Mouse (Mus musculus): ENCODE data around the gene Ankrd35. TPM values are rescaled to one million over a fixed set of nuclear protein-coding genes. Genes with fewer than 3 reads are reported as not detected.
"Not testable (repeated sequence)": the region's sequence is repeated elsewhere in the genome, so short reads cannot be mapped to it uniquely, and the experiment has no call there.

Gene Ankrd35
- polyA plus RNA-seq, 1 experiment from 2014 or later: 0.25 TPM

- no peak overlapping the region for H3K9ac ChIP-seq (ENCODE audit: low read depth, low read length)
These were observed 33.5 kb upstream of the Ankrd35 start for GRCm38 (mm10) chr3:96636448-96636847.

DNA sequence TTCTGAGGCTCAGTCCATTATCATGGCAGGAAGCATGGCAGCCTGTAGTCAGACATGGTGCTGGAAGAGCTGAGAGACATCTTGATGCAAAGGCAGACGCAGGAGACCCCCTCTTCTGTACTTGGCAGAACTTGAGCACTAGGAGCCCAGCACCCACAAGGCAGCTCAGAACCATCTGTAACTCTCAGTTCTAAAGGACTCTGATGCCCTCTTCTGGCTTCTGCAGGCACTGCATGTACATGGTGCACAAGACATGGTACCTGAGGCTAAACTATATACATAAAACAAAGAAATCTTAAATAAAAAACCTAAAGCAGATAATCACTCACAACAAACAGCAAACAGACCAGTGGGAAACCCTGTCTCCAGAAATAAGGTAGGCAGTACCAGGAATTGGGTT, 30.7 kb upstream of the Ankrd35 start:
- ATAC-seq (ENCODE audit: low FRiP score) (no peak), DNase-seq (ENCODE audit: low spot score) (peak; percentile 62)
- H3K9ac ChIP-seq (ENCODE audit: low read depth, low read length): no peak overlapping the region
- H3K4me1 ChIP-seq (replicated peaks; ENCODE audit: control insufficient read depth, insufficient read depth, low read length): no peaks in the 10 kb centered on the region; the same call in 1 of the 2 replicates
- WGBS: 81% methylated on average over 1 of the region's 1 CpGs
- H3K9me3 ChIP-seq (ENCODE audit: control insufficient read depth, low read length): no peaks in the 10 kb centered on the region
- no peak overlapping the region for H3K4me3 ChIP-seq (ENCODE audit: low read depth, low read length)
- H3K27ac ChIP-seq (ENCODE audit: low read depth, low read length): no peak overlapping the region
- no peaks in the 10 kb centered on the region for H3K36me3 ChIP-seq (ENCODE audit: control insufficient read depth, insufficient read depth, low read length)
- no peaks in the 10 kb centered on the region for H3K27me3 ChIP-seq (ENCODE audit: control insufficient read depth, insufficient read depth, low read length)
- no peak overlapping the region for H3K4me2 ChIP-seq (replicated peaks; ENCODE audit: low read depth, low read length)

More at GRCm38 (mm10) chr3:96636448-96636847, 33.5 kb upstream of the Ankrd35 start:
- Histone ChIP-seq H3K27me3 (ENCODE audit: control insufficient read depth, insufficient read depth, low read length) (no peaks in the 10 kb centered on the region), H3K4me3 (ENCODE audit: low read depth, low read length) (peak overlapping the region; percentile 90; the same call in 1 of the 2 replicates), H3K36me3 (ENCODE audit: control insufficient read depth, insufficient read depth, low read length) (no peaks in the 10 kb centered on the region; the same call in 1 of the 2 replicates), H3K27ac (ENCODE audit: low read depth, low read length) (no peak overlapping the region), H3K4me2 (replicated peaks; ENCODE audit: low read depth, low read length) (peak overlapping the region; percentile 93; the same call in 1 of the 2 replicates), H3K4me1 (replicated peaks; ENCODE audit: control insufficient read depth, insufficient read depth, low read length) (no peaks in the 10 kb centered on the region; the same call in 1 of the 2 replicates), H3K9me3 (ENCODE audit: control insufficient read depth, low read length) (no peaks in the 10 kb centered on the region)
- ATAC-seq (ENCODE audit: low FRiP score) (no peak), DNase-seq (ENCODE audit: low spot score) (no peak)
- WGBS: 68% methylated on average over 11 of the region's 11 CpGs

DNA sequence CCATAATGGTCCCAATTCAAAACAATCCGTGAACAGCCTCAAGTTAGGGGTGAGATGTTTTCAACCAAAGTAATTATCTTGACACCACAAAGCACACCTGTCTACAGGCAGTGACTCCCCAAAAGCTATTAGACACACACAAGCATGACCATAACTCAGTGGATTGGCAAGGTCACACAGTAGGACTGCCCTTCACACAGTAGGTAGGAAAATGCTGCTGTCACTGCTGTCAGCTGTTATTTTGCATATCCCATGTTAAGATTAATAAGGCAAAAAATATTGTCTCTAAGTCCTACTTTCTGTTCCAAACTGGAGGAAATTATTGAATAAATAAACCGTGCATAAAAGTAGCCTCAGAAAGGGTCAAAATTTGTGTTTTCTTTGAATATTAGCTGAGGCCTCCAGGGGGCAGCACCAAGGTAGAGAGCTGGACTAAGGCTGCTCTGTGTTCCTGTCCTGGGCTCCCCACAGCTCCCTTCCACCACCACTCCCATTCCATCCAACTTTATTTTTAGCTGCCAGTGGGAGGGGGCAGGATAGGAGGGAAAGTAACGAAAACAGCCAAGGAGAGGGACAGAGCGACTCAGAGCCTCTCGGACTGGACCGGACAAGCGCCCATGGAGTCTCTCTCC, 24.8 kb upstream of the Ankrd35 start, which contains the start of gene Itga10:
TSS of gene Itga10 (plus strand) at position 567 of the 632 bp plus-strand sequence.
- no peak for ATAC-seq (ENCODE audit: low FRiP score)
- DNase-seq (ENCODE audit: low spot score): peak; percentile 57
- 68% methylated on average over 7 of the region's 7 CpGs for WGBS

GRCm38 (mm10) chr3:96647365-96647764, 22.6 kb upstream of the Ankrd35 start:
- no peaks in the 10 kb centered on the region for H3K4me1 ChIP-seq (replicated peaks; ENCODE audit: control insufficient read depth, insufficient read depth, low read length)
- no peak for ATAC-seq (ENCODE audit: low FRiP score)
- no peak for DNase-seq (ENCODE audit: low spot score)
- no peaks in the 10 kb centered on the region for H3K27me3 ChIP-seq (ENCODE audit: control insufficient read depth, insufficient read depth, low read length)
- H3K36me3 ChIP-seq (ENCODE audit: control insufficient read depth, insufficient read depth, low read length): no peaks in the 10 kb centered on the region
- H3K4me2 ChIP-seq (replicated peaks; ENCODE audit: low read depth, low read length): no peak overlapping the region
- H3K27ac ChIP-seq (ENCODE audit: low read depth, low read length): no peak overlapping the region
- no peaks in the 10 kb centered on the region for H3K9me3 ChIP-seq (ENCODE audit: control insufficient read depth, low read length)
- H3K4me3 ChIP-seq (ENCODE audit: low read depth, low read length): no peak overlapping the region
- no peak overlapping the region for H3K9ac ChIP-seq (ENCODE audit: low read depth, low read length)
- 75% methylated on average over 3 of the region's 3 CpGs for WGBS

More for the DNA sequence above, 24.8 kb upstream of the Ankrd35 start, which contains the start of gene Itga10:
- no peak within 1 kb of the TSS for H3K4me2 ChIP-seq (replicated peaks; ENCODE audit: low read depth, low read length)
- H3K4me3 ChIP-seq (ENCODE audit: low read depth, low read length): no peak within 1 kb of the TSS
- H3K27ac ChIP-seq (ENCODE audit: low read depth, low read length): no peak within 1 kb of the TSS
- no peak within 1 kb of the TSS for H3K9ac ChIP-seq (ENCODE audit: low read depth, low read length)
- H3K9me3 ChIP-seq (ENCODE audit: control insufficient read depth, low read length): no peaks in the 10 kb centered on the region
- no peaks in the 10 kb centered on the region for H3K36me3 ChIP-seq (ENCODE audit: control insufficient read depth, insufficient read depth, low read length)
- H3K4me1 ChIP-seq (replicated peaks; ENCODE audit: control insufficient read depth, insufficient read depth, low read length): no peaks in the 10 kb centered on the region
- H3K27me3 ChIP-seq (ENCODE audit: control insufficient read depth, insufficient read depth, low read length): no peaks in the 10 kb centered on the region

- Histone ChIP-seq H3K9ac (ENCODE audit: low read depth, low read length) (no peak overlapping the region), H3K4me3 (ENCODE audit: low read depth, low read length) (no peak overlapping the region), H3K27me3 (ENCODE audit: control insufficient read depth, insufficient read depth, low read length) (no peaks in the 10 kb centered on the region), H3K27ac (ENCODE audit: low read depth, low read length) (no peak overlapping the region), H3K9me3 (ENCODE audit: control insufficient read depth, low read length) (no peaks in the 10 kb centered on the region), H3K4me2 (replicated peaks; ENCODE audit: low read depth, low read length) (no peak overlapping the region), H3K36me3 (ENCODE audit: control insufficient read depth, insufficient read depth, low read length) (no peaks in the 10 kb centered on the region), H3K4me1 (replicated peaks; ENCODE audit: control insufficient read depth, insufficient read depth, low read length) (no peaks in the 10 kb centered on the region; the same call in 1 of the 2 replicates)
- WGBS: 88% methylated on average over 2 of the region's 2 CpGs
- no peak for ATAC-seq (ENCODE audit: low FRiP score)
- no peak for DNase-seq (ENCODE audit: low spot score)
These were observed 9.0 kb upstream of the Ankrd35 start for GRCm38 (mm10) chr3:96660901-96661300.

- Histone ChIP-seq H3K4me1 (replicated peaks; ENCODE audit: control insufficient read depth, insufficient read depth, low read length) (no peaks in the 10 kb centered on the region; the same call in 1 of the 2 replicates), H3K36me3 (ENCODE audit: control insufficient read depth, insufficient read depth, low read length) (no peaks in the 10 kb centered on the region), H3K9ac (ENCODE audit: low read depth, low read length) (no peak overlapping the region), H3K9me3 (ENCODE audit: control insufficient read depth, low read length) (no peaks in the 10 kb centered on the region), H3K27ac (ENCODE audit: low read depth, low read length) (no peak overlapping the region), H3K27me3 (ENCODE audit: control insufficient read depth, insufficient read depth, low read length) (no peaks in the 10 kb centered on the region), H3K4me3 (ENCODE audit: low read depth, low read length) (no peak overlapping the region), H3K4me2 (replicated peaks; ENCODE audit: low read depth, low read length) (peak overlapping the region; percentile 37; the same call in 1 of the 2 replicates)
- 53% methylated on average over 8 of the region's 8 CpGs for WGBS
- DNase-seq (ENCODE audit: low spot score) (peak; percentile 24), ATAC-seq (ENCODE audit: low FRiP score) (no peak)
These were observed 7.1 kb upstream of the Ankrd35 start for GRCm38 (mm10) chr3:96662731-96663316.

DNA sequence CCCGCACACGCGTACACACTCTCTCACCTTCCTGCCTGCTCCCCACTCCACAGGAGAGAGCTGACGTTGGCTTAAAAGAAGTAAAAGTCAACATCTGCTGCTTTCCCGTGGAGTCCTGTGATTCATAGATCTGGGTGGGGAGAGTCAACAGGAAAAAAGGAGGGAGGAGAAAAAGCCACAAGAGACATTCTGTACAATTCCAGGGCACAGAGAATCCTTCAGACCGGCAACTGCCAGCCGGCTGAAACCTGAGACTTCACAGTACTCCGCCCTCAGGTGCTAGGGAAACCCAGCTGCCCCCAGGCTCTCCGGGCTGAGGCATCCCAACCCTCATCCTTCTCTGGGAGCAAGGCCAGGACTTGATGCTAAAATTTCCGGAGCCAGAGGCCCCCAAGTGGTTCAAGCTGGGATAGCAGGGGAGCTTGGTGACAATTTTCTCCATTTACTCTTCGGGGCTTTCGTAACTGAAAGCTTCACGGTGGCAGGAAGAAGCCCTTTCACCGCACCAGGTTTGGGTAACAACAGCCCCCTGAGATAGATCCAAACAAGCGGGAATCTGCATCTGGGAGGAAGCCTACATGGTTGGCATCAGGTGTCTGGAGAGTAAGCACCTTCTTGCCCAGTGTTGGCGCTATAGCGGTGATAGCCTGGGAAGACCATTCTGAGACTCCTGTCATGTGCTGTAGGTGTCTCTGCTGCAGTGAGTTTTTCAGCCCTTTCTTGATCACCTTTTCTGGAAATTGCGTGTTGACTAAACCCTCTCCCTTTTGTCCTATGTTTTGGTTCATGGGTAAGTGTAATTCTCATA, 6.3 kb upstream of the Ankrd35 start:
- Histone ChIP-seq H3K9ac (ENCODE audit: low read depth, low read length) (no peak overlapping the region; the same call in 1 of the 2 replicates), H3K4me1 (replicated peaks; ENCODE audit: control insufficient read depth, insufficient read depth, low read length) (no peaks in the 10 kb centered on the region; the same call in 1 of the 2 replicates), H3K9me3 (ENCODE audit: control insufficient read depth, low read length) (no peaks in the 10 kb centered on the region), H3K4me3 (ENCODE audit: low read depth, low read length) (no peak overlapping the region; the same call in 1 of the 2 replicates), H3K27me3 (ENCODE audit: control insufficient read depth, insufficient read depth, low read length) (no peaks in the 10 kb centered on the region), H3K4me2 (replicated peaks; ENCODE audit: low read depth, low read length) (peak overlapping the region; percentile 37), H3K36me3 (ENCODE audit: control insufficient read depth, insufficient read depth, low read length) (no peaks in the 10 kb centered on the region), H3K27ac (ENCODE audit: low read depth, low read length) (no peak overlapping the region)
- WGBS: 7% methylated on average over 15 of the region's 18 CpGs
- DNase-seq (ENCODE audit: low spot score): peak; percentile 91
- ATAC-seq (ENCODE audit: low FRiP score): peak; percentile 80; the same call in 1 of the 2 replicates

DNA sequence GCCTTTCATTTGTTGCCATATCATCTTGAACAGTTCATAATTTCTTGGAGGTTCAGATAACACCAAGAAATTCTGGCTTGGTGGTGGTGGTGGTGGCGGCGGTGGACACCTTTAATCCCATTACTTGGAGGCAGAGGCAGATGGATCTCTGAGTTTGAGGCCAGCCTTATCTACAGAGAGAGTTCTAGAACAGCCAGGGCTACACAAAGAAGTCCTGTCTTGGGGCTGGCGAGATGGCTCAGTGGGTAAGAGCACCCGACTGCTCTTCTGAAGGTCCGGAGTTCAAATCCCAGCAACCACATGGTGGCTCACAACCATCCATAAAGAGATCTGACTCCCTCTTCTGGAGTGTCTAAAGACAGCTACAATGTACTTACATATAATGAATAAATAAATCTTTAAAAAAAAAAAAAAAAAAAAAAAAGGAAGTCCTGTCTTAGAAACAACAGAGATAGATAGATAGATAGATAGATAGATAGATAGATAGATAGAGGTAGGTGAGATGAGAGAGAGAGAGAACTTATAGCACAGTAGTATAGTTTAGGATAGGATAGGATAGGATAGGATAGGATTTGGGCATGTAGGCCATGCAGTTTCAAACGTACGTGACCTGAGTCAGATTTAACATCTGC, 4.1 kb upstream of the Ankrd35 start:
- not testable (repeated sequence) for DNase-seq (ENCODE audit: low spot score); H3K36me3 ChIP-seq (ENCODE audit: control insufficient read depth, insufficient read depth, low read length); H3K9me3 ChIP-seq (ENCODE audit: control insufficient read depth, low read length); H3K27ac ChIP-seq (ENCODE audit: low read depth, low read length); H3K4me1 ChIP-seq (replicated peaks; ENCODE audit: control insufficient read depth, insufficient read depth, low read length); ATAC-seq (ENCODE audit: low FRiP score); H3K9ac ChIP-seq (ENCODE audit: low read depth, low read length); H3K4me3 ChIP-seq (ENCODE audit: low read depth, low read length); H3K4me2 ChIP-seq (replicated peaks; ENCODE audit: low read depth, low read length); H3K27me3 ChIP-seq (ENCODE audit: control insufficient read depth, insufficient read depth, low read length)
- WGBS: 89% methylated on average over 7 of the region's 7 CpGs

Data from hindbrain, embryonic 11.5 days (tissue).